Mouse (Mus musculus) Muller cell, postnatal 12 days (primary cell): ENCODE results near the gene Caskin1.

Experiments used
- DNase-seq: peaks from one replicate; pipeline ENCODE4 v3.0.0-alpha.2; 2015; ENCODE audit errors: inconsistent ontology term

Gene Caskin1

GRCm38 (mm10) chr17:24494627-24495335 lies 6.4 kb downstream of the Caskin1 start:
- peak; percentile 52 for DNase-seq

GRCm38 (mm10) chr17:24495443-24495842 lies 7.0 kb downstream of the Caskin1 start:
- DNase-seq, result no peak

- no peak for DNase-seq
Measured at GRCm38 (mm10) chr17:24496026-24496425, 7.6 kb downstream of the Caskin1 start.

- DNase-seq, result no peak
Measured at GRCm38 (mm10) chr17:24502208-24502607, 13.8 kb downstream of the Caskin1 start.

DNA sequence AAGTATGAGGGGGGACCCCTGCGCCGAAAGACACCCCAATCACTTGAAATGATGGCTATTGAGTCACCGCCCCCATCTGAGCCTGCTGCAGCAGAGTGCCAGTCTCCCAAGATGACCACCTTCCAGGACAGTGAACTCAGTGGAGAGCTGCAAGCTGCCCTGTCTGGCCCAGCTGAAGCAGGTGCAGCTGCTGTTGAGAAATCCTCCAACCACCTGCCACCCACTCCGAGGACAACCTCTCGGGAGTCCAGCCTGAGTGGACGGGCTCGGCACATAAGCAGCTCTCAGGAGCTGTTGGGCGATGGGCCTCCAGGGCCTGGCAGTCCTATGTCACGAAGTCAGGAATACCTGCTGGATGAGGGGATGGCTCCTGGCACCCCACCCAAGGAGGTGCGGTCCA lies 15.7 kb downstream of the Caskin1 start:
- no peak for DNase-seq

GRCm38 (mm10) chr17:24505286-24505955 lies 17.0 kb downstream of the Caskin1 start:
- no peak for DNase-seq

DNA sequence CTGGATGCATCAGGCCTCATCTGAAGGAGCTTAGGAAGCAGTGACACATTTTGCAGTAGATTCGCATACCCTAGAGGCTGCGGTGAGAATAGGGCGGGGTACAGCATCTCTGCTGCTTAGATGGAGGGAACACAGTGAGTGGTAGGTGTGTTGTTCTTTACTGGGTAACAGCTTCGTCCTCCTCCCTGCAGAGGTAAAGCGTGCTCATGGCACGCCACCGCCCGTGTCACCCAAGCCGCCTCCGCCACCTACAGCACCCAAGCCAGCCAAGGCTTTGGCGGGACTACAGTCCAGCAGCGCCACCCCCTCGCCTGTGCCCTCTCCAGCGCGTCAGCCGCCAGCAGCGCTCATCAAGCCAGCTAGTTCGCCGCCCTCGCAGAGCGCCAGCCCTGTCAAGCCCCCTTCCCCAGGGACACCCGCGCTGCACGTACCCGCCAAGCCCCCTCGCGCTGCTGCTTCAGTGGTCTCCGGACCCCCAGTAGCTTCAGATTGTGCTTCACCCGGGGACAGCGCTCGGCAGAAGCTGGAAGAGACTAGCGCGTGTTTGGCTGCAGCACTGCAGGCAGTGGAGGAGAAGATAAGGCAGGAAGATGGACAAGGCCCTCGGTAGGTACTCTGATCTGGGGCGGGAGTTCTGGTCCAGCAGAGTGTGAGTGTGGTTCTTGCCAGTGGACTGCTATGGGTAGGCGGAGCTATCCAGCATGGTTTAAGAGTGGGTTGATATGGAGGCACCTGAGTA lies 18.1 kb downstream of the Caskin1 start:
- no peak for DNase-seq

- no peak for DNase-seq
Measured at GRCm38 (mm10) chr17:24507129-24507664, 18.8 kb downstream of the Caskin1 start.

DNA sequence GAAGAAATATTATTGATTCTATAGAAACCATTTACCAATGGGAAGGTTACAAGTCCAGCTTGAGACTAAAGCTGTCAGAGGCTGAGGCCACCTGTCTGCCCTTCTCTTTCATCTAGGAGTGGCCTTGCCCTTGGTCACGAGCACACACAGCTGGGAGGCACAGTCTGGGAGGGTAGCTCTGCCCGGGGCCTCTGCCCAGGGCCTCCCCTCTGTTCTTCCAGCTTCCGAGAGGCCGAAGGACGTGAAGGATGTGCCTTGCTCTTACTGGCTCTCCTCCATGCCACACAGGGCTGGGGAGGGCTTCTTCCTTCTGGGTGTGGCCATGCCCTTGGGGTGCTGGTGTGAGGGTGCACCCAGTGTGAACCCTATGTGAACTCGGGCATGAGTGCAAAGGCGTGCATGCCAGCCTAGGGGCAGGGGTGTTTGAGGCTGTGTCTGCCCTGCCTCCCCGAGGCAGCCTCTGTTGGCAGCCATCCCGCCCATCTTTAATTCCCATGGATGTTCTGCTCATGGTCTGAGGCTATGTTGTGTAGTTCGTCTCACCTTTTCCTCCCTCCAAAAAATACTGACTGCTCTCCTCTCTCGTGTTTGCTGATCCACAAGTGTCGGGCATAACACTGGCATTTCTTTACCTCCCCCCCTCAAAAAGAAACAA lies 19.5 kb downstream of the Caskin1 start:
- DNase-seq, result no peak

GRCm38 (mm10) chr17:24513609-24514008 lies 25.2 kb downstream of the Caskin1 start:
- no peak for DNase-seq

DNA sequence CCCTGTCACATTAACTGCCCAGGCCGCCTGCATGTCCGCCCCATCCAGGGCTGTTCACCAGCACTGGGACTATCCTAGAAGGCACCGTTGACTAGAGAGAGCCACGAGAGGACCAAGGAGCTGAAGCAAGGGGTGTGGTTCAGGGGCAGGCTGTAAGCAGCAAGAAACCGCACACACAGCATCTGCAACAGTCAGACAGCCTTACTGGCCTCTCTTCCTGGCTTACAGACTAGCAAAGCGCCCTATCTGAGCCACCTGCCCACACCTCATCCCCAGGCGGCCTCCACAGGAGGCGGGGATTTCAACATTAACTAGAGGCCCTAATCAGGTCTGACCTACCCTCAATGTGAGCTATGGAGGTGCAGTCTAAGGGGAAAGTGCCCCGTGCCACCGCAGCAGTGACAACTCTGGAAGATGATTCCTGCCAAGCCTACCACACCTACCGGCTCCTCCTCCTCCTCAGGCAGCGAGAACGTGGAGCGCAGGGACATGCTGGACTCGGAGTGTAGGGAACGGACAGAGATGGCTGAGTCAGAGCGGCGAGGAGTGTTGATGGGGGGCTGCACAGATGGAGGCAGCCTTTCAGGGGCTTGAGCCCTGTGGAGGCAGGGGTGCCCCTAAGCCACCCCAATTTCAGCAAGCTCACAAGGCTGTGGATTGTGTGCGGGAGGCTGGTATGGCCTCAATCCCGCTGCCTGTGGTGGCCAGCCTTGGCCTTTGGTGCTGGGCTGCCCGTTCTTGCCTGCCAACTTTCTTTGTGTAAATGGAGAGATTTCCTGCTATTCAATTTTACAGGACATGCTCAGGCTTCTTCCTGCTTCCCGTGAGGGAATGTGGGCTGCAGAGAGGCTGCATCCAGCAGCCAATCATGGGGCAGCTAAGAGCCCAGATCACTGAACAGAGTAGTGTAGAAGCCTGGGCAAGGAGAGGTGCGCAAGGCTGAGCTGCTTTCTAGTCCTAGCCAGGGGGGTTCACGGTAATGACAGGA lies 26.2 kb downstream of the Caskin1 start:
- DNase-seq, result no peak

DNA sequence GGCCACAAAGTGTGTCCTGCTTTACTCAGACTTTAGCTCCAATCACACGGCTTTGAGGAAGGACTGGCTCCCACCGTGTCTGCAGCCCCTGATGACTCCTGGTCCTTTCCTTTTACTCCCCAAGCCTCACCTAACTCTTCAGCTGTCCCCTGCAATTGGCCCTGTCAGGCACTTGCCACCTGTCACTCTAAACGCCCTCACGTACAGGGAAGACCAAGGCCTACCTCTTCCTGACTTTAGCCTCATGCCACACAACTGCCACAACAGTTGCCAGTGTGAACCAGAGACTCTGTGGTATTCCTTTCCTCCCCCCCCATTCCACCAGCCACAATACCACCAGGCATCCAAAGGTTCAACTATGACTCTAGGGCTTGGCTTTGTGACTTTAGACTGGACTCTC lies 32.0 kb downstream of the Caskin1 start:
- DNase-seq, result no peak

- DNase-seq, result no peak
Measured at GRCm38 (mm10) chr17:24524734-24525133, 36.3 kb downstream of the Caskin1 start.

- peak; percentile 76 for DNase-seq
Measured at GRCm38 (mm10) chr17:24527315-24527714, 38.9 kb downstream of the Caskin1 start.

- DNase-seq, result peak; percentile 99
Measured at GRCm38 (mm10) chr17:24527723-24528559, 39.5 kb downstream of the Caskin1 start, which contains the start of gene Traf7. TSS of gene Traf7 (minus strand) at chr17:24527938.

GRCm38 (mm10) chr17:24528560-24528918 lies 40.1 kb downstream of the Caskin1 start:
- DNase-seq, result no peak

DNA sequence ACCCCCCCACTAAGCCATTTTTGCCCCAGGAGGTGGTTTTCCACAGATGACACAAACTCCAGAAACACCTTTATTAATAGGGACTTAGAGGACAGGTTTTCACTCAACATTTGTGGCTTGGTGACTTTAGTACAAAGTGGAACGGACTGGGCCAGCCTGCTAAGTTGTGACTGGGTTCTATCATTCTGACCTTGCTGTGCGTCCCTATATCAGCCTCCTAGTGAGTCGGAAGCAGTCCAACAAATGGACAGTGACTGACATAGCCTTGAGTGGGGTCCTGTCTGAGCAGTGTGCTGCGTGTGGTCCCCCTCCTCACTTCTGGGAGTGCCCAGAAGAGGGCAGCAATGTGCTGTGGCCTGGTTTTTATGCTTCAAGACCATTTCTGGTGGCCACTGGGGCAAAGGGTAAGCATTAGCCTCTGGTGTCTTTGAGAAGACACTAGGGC lies 40.6 kb downstream of the Caskin1 start:
- DNase-seq, result peak; percentile 60

GRCm38 (mm10) chr17:24529883-24530282 lies 41.5 kb downstream of the Caskin1 start:
- no peak for DNase-seq

DNA sequence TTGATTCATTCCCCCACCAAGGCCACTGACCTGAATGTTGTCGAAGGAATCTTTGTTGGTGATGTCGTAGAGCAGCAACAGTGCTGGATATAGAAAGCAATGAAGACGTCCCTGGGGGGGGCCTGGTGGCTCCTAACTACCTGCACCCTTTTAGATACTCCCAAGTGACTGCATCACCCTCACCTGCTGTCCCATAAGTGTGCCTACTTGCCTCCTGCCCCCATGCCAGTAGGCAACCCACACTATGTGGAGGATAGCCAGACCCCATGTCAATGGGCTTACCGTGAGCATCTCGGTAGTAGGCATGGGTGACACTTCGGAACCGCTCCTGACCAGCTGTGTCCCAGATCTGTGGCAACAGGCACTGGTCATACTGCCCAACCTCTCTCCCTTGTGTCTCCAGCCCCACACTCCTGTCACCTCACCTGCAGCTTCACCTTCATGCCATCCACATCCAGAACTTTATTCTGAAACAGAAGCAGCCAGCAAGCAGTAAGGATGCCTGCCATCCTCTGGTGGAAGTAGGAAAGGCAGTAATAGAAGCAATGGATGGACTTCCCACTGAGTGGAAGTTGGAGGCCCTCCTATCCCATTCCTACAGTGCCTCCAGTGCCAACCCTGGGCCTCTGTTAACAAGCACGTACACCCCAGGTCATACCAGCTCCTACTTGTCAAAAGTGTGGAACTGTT lies 42.1 kb downstream of the Caskin1 start:
- DNase-seq, result no peak
